Mouse (Mus musculus): ENCODE results near the gene Lag3. TPM values are rescaled to one million over a fixed set of nuclear protein-coding genes. Genes with fewer than 3 reads are reported as not detected.

Lag3 gene
- total and polyA plus RNA-seq, 2 experiments from 2014 or later = 0.11 to 0.85 TPM

GRCm38 (mm10) chr6:124919695-124920317 lies 8.3 kb upstream of the Lag3 start, which contains the start of gene Ptms:
TSS of gene Ptms (minus strand) at chr6:124920103.
- H3K4me1 ChIP-seq (ENCODE audit: control insufficient read depth, insufficient read depth) = peaks cover 40% of the 10 kb centered on the region
- peak within 1 kb of the TSS; percentile 38 for H3K4me3 ChIP-seq (ENCODE audit: low read depth, low read length)
- H3K27ac ChIP-seq (ENCODE audit: low read depth) = peak within 1 kb of the TSS; percentile 100
- peaks cover 3% of the 10 kb centered on the region; the same call in 1 of the 2 replicates for H3K36me3 ChIP-seq (replicated peaks; ENCODE audit: control insufficient read depth, insufficient read depth, low read length)
- peak; percentile 99 for DNase-seq (ENCODE audit: low spot score)
- ATAC-seq (ENCODE audit: insufficient read depth, low read depth) = peak; percentile 80
- H3K9me3 ChIP-seq (replicated peaks; ENCODE audit: control insufficient read depth, low read length) = no peaks in the 10 kb centered on the region
- peak within 1 kb of the TSS; percentile 45 for H3K9ac ChIP-seq (replicated peaks; ENCODE audit: low read depth, low read length)
- peak within 1 kb of the TSS; percentile 97 for H3K4me2 ChIP-seq (ENCODE audit: low read depth, low read length)
- TF ChIP-seq CTCF (IDR thresholded peaks at IDR 0.05; ENCODE audit: low read depth) (0 out of 2 replicates have a peak, but pooled peaks have one; percentile 1), EP300 (IDR thresholded peaks at IDR 0.05; ENCODE audit: low read depth) (peak; percentile 91)
- 2% methylated on average over 13 of the region's 13 CpGs for WGBS
- H3K27me3 ChIP-seq (ENCODE audit: control insufficient read depth, insufficient read depth, low read length) = no peaks in the 10 kb centered on the region

- H3K36me3 ChIP-seq (replicated peaks; ENCODE audit: control insufficient read depth, insufficient read depth, low read length) = peaks cover 11% of the 10 kb centered on the region
- ATAC-seq (ENCODE audit: insufficient read depth, low read depth) (no peak), DNase-seq (ENCODE audit: low spot score) (no peak)
- no peak overlapping the region for H3K9ac ChIP-seq (replicated peaks; ENCODE audit: low read depth, low read length)
- no peak for TF ChIP-seq EP300 (IDR thresholded peaks at IDR 0.05; ENCODE audit: low read depth)
- no peaks in the 10 kb centered on the region for H3K9me3 ChIP-seq (replicated peaks; ENCODE audit: control insufficient read depth, low read length)
- no peaks in the 10 kb centered on the region for H3K27me3 ChIP-seq (ENCODE audit: control insufficient read depth, insufficient read depth, low read length)
- peaks cover 39% of the 10 kb centered on the region for H3K4me1 ChIP-seq (ENCODE audit: control insufficient read depth, insufficient read depth)
- H3K27ac ChIP-seq (ENCODE audit: low read depth) = peak overlapping the region; percentile 100
- 29% methylated on average over 13 of the region's 14 CpGs for WGBS
- peak overlapping the region; percentile 38; the same call in 1 of the 2 replicates for H3K4me3 ChIP-seq (ENCODE audit: low read depth, low read length)
- peak overlapping the region; percentile 97 for H3K4me2 ChIP-seq (ENCODE audit: low read depth, low read length)
These were observed 7.6 kb upstream of the Lag3 start for GRCm38 (mm10) chr6:124918890-124919627.

DNA sequence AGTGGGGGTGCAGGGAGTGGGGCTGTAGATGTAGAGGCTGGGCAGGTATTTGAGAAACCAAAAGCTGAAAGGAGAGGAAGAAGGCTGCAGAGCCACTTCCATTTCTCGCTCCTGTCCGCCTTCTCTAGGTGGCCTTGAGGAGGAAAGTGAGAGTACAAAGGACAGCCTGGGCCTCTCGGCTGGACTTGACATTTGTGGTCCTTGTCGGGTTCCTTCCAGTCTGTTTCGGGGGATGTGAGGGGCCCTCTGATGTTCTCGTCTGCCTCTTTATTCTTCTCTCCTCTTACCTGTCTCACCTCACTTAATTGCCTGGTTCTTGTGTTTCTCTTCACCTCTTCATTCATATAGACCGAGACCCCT lies 6.8 kb upstream of the Lag3 start:
- Histone ChIP-seq H3K9ac (replicated peaks; ENCODE audit: low read depth, low read length) (peak overlapping the region; percentile 99), H3K27me3 (ENCODE audit: control insufficient read depth, insufficient read depth, low read length) (no peaks in the 10 kb centered on the region), H3K4me2 (ENCODE audit: low read depth, low read length) (peak overlapping the region; percentile 97), H3K9me3 (replicated peaks; ENCODE audit: control insufficient read depth, low read length) (no peaks in the 10 kb centered on the region), H3K36me3 (replicated peaks; ENCODE audit: control insufficient read depth, insufficient read depth, low read length) (peaks cover 18% of the 10 kb centered on the region), H3K27ac (ENCODE audit: low read depth) (peak overlapping the region; percentile 100), H3K4me3 (ENCODE audit: low read depth, low read length) (peak overlapping the region; percentile 98), H3K4me1 (ENCODE audit: control insufficient read depth, insufficient read depth) (peaks cover 39% of the 10 kb centered on the region)
- ATAC-seq (ENCODE audit: insufficient read depth, low read depth) = no peak
- no peak for DNase-seq (ENCODE audit: low spot score)
- TF ChIP-seq CTCF (IDR thresholded peaks at IDR 0.05; ENCODE audit: low read depth) (no peak), EP300 (IDR thresholded peaks at IDR 0.05; ENCODE audit: low read depth) (no peak)
- WGBS = 16% methylated on average over 7 of the region's 7 CpGs

DNA sequence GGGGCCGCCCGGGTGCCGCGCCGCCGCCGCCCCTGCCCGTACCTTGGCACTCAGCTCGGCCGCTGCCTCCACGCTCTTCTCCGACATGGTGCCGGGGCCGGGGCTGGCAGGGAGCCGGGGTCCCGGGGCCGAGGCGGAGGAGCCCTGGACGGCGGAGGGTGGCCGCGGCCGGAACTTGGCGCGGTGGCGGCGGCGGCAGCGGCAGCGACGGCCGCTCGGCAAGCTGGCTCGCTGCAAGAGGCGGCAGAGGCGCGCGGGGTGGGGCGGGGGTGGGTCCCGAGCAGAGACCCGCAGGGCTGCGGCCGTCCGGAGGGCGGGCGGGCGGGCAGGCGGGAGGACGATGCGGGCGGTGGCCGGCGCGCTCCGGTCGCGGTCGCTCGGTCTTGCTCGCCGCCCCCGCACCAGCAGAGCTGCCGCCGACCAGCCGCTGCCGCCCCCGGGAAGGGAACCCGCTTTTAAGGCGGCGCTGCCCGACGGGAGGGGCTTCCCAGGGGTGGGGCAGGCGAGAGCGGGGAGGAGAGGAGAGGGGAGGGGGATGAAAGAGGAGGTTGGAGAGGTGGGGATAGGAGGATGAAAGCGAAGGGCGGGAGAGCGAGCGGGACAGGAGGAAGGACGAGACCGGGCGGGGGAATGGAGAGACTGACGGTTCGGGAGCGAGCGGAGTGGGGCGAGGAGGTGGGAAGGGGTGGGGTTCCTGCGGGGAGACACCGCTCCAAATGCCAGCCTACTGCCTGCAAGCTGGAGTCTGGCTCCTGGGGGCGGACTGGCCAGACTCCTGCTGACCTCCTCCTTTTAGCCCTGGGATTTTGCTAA lies 6.2 kb upstream of the Lag3 start:
- TF ChIP-seq EP300 (IDR thresholded peaks at IDR 0.05; ENCODE audit: low read depth) (no peak; the same call in 1 of the 2 replicates), CTCF (IDR thresholded peaks at IDR 0.05; ENCODE audit: low read depth) (no peak)
- DNase-seq (ENCODE audit: low spot score) = peak; percentile 95
- WGBS = 1% methylated on average over 58 of the region's 89 CpGs
- Histone ChIP-seq H3K4me2 (ENCODE audit: low read depth, low read length) (peak overlapping the region; percentile 97), H3K9ac (replicated peaks; ENCODE audit: low read depth, low read length) (peak overlapping the region; percentile 99), H3K4me3 (ENCODE audit: low read depth, low read length) (peak overlapping the region; percentile 98), H3K36me3 (replicated peaks; ENCODE audit: control insufficient read depth, insufficient read depth, low read length) (peaks cover 22% of the 10 kb centered on the region), H3K9me3 (replicated peaks; ENCODE audit: control insufficient read depth, low read length) (no peaks in the 10 kb centered on the region), H3K4me1 (ENCODE audit: control insufficient read depth, insufficient read depth) (peaks cover 39% of the 10 kb centered on the region), H3K27ac (ENCODE audit: low read depth) (peak overlapping the region; percentile 100), H3K27me3 (ENCODE audit: control insufficient read depth, insufficient read depth, low read length) (no peaks in the 10 kb centered on the region)
- peak; percentile 67 for ATAC-seq (ENCODE audit: insufficient read depth, low read depth)
